Mouse (Mus musculus) mouse embryonic stem cell (cell line): Measurements from ENCODE around the gene 4933417A18Rik.
"Not testable (repeated sequence)": the region's sequence is repeated elsewhere in the genome, so short reads cannot be mapped to it uniquely, and the experiment has no call there.

Experiments
- in situ Hi-C, 2 experiments: fragments of 300-500 bp; cut with MboI; formaldehyde crosslinking; loops; 1 replicate in 1 of 2; 3 replicates in 1 of 2; pipeline ENCODE4 v1.14.3; 2019 to 2020; ENCODE audit warnings: low sequenced_read_pairs in 2 of 2, low pct_unique_long_range_greater_than_20kb in 1 of 2, mixed read lengths in 1 of 2; ENCODE audit not compliant: unreplicated experiment in 1 of 2

Gene 4933417A18Rik

DNA sequence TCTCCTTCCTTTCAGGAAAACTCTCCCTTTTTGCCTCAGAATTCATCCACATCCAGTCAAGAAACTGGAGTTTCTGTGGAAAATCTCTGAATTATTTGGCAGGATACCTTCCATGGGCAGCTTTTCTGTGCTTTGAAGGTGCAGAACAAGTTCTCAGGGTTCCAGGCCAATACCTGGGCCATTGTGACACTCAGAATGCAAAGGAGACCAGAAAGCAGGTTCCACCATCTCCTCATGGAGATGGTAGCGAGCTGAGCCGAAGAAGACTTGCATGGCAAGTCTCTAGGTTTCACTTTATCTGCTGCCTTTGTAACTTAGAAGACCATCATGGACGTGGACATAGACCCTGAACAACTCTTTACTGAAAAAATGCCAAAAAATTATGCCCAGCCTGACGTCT lies at the start of gene 4933417A18Rik, which contains the start of gene Fam217a:
4933417A18Rik (plus strand) TSS at position 200 of the 400 bp plus-strand sequence.
Fam217a (minus strand) TSS at position 101 of the 400 bp plus-strand sequence.
- in situ Hi-C loops: no loop called here

DNA sequence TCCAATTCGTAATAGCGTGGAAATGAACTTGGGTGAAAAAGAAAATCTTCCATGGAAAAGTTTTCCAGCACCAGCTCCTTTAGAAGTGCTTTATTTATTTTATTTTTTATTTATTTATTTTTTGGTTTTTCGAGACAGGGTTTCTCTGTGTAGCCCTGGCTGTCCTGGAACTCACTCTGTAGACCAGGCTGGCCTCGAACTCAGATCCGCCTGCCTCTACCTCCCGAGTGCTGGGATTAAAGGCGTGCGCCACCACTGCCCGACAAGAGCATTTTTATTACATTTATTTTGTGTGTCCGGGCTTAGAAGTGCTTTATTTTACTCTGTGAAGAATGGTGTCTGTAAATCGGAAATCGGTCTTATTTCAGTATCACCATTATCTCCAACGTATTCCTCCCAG lies 49.5 kb upstream of the 4933417A18Rik start:
- in situ Hi-C loops: loop anchor here in 1 of 2 experiments (5.0 to 25.0 kb wide), 2 partner anchors 222 to 687 kb away; partner anchors contain the start of gene Pxdc1

DNA sequence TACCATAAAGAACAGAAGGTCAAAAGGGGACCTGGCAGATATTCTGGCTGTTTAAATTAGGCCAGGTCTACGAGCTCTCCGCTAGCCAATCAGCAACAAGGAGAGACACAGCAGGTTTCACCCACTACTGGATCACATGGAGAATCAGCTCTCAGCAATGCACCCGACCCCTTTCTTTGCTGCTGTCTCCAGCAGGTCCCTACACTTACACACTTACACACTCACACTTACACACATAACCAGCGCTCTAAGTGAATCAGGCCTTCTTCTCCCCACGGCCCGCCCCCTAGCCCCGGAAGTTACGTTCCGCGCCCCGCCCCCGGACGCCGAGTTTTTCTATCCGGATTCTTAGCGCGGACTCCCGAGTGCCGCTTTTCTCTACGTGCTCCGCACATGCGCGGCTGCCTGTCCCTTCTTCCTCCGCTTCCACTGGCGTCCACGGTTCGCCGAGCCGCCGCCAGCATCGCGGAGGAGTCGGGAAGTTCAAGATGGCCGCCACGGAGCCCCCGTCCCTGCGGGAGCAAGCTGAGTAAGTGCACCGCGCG lies 49.0 kb upstream of the 4933417A18Rik start, which contains the start of gene Prpf4b:
Prpf4b (plus strand) TSS at position 137 of the 545 bp plus-strand sequence.
- in situ Hi-C loops: loop anchor here in 1 of 2 experiments (5.0 kb wide), 1 partner anchor 223 kb away; the partner anchor contains the start of gene Pxdc1

DNA sequence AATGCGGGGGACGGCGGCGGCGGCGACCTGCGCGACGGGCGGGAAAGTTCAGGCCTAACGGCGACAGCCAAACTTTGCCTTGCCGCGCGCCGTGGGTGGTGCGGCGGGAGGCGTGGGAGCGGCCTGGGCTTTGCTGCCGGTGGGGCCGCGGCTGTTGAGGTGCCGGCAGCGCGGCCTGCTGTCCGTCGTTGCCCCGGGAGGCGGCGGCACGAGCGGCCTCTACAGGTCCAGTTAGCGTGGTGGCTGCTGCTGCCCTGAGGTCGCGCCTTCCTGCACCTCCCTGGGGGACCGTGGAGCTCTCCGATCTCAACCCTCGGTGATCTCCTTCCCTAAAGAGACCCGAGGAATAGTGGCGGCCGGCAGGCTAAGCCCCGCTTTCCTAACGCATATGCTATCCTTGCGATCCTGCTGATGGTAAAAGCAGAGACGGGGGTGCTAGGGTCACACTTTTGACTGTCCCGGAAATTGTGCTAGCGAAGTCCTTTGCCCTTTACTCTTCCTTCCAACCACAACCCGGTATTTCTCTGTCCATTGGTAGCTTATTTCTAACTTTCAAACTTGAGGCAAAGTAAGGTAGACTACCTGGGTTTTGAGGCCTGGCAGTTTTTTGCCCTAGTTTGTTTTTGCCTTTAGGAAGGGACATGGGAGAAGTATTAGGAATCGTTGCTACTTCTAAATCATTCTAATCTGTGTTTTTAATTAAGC lies 48.3 kb upstream of the 4933417A18Rik start:
- in situ Hi-C loops: loop anchor here in 1 of 2 experiments (5.0 kb wide), 1 partner anchor 224 kb away; the partner anchor contains the start of gene Pxdc1

DNA sequence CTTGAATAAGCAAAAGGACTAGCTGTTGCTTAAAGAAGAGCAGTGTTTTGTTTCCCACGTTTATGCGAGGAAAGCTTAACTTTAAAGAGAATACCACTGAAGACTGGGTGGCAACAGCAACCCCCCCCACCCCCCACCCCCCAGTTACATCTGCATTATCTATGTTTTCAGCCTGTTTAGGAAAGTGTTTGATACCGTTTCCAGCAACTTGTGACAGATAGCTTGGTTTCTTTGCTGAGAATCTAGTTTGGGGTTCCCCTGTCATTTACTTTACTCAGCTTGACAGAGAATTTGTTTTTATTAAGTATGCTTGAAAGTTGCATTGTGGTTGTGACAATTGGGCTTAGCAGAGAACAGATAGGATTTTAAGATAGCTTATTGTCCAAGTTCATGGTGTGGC lies 47.7 kb upstream of the 4933417A18Rik start:
- in situ Hi-C loops: loop anchor here in 1 of 2 experiments (5.0 kb wide), 1 partner anchor 224 kb away; the partner anchor contains the start of gene Pxdc1

DNA sequence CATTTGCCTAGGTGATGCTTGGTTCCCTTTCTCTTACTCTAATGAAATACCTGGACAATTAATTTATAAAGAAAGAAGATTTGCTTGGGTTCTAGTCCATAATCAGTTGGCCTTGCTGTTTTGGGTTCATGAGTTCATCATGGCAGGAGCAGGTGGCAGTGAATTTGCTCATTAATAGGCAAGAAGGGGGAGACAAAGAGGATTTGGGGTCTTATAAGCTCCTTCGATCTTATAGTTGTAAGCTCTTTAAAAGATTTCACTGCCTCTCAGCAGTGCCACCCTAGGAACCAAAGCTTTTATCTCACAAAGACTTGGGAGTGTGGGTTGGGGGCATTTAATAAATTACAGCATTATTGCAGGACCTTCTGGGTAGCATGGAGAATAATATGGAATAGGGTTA lies 31.3 kb upstream of the 4933417A18Rik start:
- in situ Hi-C loops: no loop called here

DNA sequence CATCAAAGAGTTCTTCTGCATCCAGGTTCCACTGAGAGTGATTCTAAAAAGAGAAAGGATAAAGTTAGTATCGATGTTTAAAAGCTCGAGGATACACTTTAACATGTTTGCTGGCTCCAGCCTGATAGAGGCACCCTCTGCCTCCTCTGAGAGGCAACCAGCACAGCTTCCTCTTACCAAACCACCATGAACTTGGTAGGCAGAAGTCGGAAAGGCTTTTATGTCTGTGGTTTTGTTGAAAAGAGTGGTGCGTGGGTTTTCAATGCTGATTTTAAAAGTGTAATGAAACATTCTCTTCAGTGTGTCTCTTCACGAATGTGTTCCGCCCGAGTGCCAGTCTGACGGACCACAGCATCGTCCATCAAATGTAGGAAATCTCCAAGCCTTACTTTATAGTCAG lies 9.6 kb upstream of the 4933417A18Rik start:
- in situ Hi-C loops: no loop called here

DNA sequence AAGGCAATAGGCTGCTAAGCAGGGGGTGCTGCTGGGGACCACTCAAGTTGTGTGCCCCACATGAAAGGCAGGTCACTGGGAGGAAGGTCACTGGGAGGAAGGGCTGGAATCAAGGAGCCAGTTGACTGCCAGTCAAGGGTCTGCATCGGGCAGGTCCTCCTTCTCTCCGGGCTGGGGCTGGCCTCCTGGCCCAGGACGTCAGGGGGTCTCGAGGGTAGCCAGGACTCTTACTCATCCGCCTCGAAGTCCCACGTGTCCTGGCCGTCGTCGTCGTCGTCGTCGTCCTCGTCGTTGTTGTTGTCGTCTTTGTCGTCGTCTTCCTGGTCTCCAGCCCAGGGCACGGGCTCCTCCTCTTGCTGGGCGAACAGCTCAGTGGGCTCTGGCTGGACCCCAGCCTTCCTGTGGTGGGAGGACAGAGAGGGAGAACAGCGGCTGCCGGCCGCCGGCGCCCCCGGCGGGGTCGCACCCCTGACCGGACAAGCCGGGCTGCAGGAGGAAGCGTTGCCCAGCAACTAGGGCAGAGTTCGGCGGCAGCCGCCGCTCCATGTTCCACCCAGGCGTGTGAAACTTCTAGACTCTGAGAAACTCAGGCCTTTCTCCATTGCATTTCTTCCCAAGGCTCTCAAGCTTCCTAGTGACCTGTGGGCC lies 7.6 kb upstream of the 4933417A18Rik start:
- in situ Hi-C loops: no loop called here

DNA sequence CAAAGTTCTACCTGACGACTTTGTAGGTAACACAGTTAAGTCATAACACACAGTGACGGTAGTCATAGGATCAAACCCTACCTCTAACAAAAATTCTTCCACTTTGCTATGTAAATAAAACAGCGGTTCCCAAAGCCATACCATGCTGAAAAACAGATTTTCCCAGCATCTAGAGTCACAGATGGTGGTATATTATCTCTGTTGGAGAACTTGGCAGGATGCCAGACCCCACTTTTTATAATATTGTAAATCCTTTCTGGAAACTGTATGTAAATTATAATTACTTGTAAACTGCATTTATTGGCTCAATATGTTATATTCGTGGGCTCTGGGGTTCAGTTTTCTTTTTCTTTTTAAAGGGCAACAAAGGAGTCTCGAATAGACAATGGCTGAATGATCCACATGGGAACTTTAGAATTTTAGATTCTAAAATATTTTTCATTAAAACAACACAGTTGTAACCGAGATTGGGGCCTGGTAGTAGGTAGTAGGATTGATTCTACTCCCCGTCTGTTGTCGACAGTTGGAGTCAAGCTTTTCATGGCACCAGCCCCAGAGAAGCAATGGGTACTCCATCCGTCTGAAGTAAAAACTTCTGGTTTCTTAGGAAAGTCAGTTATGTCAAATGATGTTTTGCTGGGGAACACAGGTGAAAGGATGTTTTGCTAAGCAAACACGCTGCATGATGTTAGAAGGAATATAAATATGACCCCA lies 10.9 kb downstream of the 4933417A18Rik start:
- in situ Hi-C loops: no loop called here

DNA sequence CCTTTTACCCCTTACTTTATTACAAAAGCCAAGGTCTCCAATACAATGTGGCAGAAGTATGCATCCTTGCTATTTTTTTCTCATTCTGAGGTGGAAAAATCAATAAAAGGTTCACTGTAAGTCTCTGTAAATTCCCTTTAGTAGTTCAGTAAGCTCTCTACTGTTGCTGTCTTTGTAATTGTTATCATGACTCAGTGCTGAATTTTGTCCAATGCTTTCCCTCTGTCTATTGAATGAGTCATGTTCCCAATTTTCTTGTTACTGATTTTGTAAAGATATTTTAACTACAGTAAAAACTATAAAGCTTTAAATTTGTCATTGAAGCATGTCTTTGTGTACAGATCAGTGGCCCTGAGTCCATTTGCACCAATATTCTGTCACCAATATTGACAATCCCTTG lies 18.2 kb downstream of the 4933417A18Rik start:
- in situ Hi-C loops: no loop called here

DNA sequence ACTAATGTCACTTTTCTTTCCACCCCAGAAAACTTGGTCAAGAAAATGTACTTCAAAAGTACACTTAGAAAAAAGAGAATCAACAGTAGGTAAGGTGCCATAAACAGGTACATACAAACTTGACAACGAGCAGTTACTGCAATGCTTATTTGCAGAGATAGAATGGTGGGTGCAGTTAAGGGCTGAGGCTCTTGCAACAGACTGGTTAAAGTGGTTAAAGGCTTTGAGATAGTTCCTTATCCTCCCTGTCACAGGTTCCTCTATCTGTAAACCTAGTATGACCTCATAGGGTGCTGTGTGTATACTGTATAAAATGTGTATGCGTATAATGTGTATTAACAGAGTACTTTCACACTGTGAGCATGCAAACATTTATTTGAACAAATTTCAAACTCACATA lies 27.2 kb downstream of the 4933417A18Rik start:
- in situ Hi-C loops: not testable (repeated sequence)

DNA sequence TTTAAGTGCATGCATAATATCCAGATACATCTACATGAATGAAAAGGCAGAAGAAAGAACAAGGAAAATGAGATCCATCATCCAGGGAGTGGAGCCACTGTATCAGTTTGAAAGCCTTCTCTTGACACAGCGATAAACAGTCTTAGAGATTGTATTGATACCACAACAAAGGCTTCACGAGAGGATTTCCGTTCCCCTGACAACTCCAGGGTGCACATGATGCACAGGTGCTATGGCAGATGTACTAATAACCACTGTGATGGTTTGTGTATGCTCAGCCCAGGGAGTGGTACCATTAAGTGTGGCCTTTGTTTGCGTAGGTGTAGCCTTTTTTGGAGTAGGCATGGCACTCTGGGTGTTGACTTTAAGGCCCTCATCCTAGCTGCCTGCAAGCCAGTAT lies 32.7 kb downstream of the 4933417A18Rik start:
- in situ Hi-C loops: no loop called here

DNA sequence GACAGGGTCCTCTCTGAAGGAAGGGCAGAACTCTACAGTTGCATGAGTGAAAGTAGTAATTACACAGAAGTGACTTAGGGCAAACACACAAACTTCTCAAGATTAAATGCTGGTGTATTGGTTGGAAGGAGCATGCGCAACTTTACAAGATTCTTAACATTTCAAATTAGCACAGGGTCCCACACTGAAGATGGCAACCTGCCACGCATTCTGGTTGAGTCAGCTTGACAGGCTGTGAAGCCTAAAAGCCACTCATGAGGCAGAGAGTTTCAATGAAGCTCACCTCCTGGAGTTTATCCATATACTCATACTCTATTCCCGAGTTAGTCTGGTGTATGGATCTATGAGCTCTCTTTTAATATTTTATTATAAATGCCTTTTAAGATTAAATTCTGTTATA lies 33.9 kb downstream of the 4933417A18Rik start:
- in situ Hi-C loops: not testable (repeated sequence)

DNA sequence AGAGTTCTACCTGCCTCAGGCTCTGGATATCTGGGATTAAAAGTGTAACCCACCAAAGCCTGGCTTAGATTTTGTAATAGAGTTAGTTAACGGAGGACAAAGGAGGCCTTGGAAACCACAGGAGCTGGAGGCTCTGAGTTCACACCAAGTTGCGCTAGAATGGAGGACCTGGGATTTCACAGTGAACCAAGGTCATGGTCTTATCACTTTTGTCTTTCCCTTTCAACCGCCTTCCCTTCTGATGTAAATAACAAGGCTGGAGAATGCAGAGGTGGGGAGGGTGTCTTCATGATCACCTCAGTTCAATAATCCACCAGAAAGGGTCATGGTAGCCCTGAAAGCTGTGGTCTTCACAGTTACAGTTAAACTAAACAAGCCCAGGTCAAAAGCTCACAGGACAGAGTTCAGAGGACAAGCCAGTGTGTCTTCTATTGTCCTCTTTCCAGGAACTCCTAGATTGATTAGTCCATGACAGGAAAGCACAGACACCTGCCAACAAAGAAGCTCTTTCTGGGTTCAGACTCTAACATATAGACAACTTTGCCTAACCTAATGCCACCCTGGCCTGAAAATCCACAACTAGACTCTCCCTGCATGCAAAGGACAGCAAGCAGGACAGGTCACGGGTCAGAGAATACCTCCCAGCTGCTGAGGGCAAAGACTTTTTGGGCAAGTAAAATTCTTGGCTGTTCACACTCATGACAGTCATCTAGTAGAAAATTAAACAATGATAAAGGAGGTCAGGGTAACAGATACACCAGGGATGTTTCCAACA lies 37.0 kb downstream of the 4933417A18Rik start:
- in situ Hi-C loops: no loop called here

DNA sequence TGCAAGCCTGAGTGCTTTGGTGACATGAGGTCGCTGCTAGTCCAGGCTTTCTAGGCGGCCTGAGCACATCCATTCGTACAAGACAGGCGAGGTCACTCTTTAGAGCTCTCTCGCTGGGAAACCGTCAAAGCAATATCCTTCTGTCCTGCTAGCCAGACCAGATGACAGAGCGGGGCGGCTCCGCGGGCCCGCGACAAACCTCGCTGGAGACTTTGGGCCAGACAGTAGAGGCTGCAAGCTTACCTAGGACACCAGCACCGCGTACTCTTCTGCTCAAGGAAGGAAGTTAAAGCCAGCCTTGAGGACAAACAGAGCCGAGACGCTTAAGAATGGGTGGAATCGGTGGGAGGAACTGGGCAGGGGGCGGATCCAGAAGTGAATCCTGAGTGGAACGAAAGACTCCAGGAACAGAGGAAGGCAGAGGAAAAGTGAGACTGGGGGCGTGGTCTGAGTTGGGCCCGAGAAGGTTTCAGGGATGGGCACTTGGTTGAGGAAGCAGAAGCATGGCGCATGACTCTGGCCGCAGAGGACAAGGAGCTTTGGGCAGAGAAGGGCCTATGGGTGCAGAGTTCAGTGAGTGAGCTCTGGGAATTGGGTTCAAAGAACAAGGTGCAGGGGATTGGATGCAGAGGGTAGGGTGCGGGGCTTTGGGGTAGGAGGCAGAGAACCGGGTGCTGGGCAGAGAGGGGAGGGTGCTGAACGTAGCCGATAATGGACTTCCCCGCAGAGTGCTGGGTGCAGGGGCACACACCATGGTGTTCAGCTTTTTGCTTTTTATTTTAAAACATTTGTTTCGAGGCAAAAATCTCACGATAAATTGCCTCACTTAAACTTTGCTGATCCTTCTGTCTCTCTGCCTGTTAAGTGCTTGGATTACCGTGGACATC lies 39.5 kb downstream of the 4933417A18Rik start, which contains the start of gene Eci3:
Eci3 (minus strand) TSS at position 300 of the 887 bp plus-strand sequence.
- in situ Hi-C loops: no loop called here

DNA sequence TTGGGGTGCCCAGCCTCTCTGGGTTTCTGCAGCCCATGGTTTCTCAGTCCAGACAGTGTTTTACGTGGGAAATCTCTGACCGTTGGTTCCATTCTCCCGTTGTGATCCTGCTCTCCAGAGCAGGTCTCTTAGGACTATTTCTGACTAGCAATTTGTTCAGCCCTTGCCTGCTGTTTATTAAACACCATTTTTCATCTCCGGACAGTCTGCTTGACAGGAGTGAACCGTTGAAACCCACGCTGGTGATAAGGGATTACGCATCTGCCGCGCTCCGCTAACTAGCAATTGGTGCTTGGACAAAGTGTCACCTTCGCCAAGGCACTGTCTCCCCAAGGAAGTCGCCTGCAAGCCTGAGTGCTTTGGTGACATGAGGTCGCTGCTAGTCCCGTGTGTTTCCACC lies 40.2 kb downstream of the 4933417A18Rik start:
- in situ Hi-C loops: no loop called here

DNA sequence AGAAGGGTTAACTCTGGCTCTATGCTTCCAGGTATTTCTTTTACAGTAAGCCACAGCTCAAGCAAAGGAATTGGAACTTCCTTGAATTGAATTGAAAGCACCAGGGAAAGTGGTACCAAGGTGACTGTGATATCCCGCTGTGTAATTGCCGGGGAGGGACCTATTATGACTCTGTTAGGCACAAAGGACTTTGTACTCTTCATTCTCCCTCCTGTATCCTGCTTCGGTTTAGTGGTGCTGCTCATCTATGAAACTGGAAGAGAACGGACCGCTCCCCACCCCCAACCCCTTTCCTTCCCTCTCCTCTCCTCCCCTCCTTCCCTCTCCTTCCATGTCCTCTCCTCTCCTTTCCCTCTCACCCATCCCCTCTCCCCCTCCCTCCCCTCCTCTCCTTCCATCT lies 40.7 kb downstream of the 4933417A18Rik start:
- in situ Hi-C loops: no loop called here
